Mouse (Mus musculus): ENCODE measurements around the gene Cpt1c.

DNA sequence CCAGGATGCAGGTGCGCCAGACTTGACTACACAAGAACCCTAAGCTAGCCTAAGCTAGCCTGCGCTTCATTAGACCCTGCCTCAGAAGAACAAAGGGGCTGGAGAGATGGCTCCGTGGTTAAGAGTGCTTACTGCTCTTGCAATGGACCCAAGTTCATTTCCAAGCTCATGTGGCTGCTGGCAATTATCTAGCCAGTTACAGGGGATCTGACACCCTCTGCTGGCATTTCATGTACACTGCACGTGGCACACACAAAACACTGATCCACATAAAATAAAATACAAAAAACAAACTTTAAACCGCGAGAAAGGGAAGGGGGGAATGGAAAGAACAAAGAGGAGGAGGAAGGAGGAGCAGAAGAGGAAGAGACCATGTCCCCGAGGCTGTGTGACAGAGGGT lies 16.4 kb downstream of the Cpt1c start:
- TF ChIP-seq JUND (conservative IDR thresholded peaks at IDR 0.05; ENCODE audit: low read depth, low read length) (no peak), CTCF (conservative IDR thresholded peaks at IDR 0.05 in 1 of 2, IDR thresholded peaks at IDR 0.05 in 1 of 2; ENCODE audit: low read depth in 2 of 2, low read length in 2 of 2) (peak; percentile 54 to 89), BHLHE40 (IDR thresholded peaks at IDR 0.05; ENCODE audit: low read depth, low read length) (no peak), KAT2A (IDR thresholded peaks at IDR 0.05; ENCODE audit: insufficient replicate concordance, low read length) (no peak), POLR2A (IDR thresholded peaks at IDR 0.05; ENCODE audit: low read depth, low read length) (no peak), SMC3 (IDR thresholded peaks at IDR 0.05; ENCODE audit: low read depth, low read length) (peak; percentile 74), TCF12 (IDR thresholded peaks at IDR 0.05; ENCODE audit: low read depth, low read length) (no peak)

Measured in CH12.LX (cell line).